In the genomic region with DNA sequence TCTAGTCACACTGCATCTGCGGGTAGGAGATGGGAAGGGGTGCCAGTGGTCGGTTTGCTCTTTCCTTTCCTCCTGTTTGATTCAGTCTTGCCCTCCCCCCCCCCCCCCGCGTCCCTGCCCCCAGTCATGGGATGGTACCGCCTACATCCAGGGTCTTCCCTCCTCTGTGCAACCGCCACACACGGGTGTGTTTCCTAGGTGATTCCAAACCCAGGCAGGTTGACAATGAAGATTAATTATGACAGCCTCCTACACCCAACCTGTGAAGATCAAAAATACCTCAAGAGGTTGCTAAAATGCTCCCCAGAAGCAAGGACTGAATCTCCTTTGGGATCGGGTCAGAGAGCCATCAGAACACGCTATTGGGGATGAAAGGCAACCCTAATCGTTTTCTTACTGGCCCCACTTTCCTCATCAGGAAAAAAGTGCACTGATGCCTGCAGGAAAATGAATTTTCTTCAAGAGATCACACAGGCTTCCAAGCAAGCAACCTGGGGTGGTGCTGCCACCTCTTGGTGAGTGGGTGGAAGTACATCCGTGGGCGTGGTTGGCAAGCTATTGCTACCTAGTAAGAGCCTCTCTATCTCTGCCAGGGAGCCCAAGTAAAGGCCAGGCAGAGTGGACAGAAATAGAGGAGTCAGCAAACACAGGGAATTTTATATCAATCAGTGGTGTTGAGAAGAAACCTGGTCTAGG, we compare ENCODE assay signal across 7 mouse cellular contexts. TPM values are rescaled to one million over a fixed set of nuclear protein-coding genes. Genes with fewer than 3 reads are reported as not detected.
DNase-seq lines count a peak whose midpoint lies in the region; ATAC-seq lines count a peak whose summit lies in the region.

No protein-coding gene starts in this region.

- H3K27ac ChIP-seq in intestine, embryonic 14.5 days (ENCODE audit: low read depth), result peak overlapping the region; percentile 3; the same call in 1 of the 2 replicates

- H3K36me3 ChIP-seq in intestine, embryonic 14.5 days (ENCODE audit: control insufficient read depth, insufficient read depth, low read length), result no peaks in the 10 kb centered on the region

- ATAC-seq in intestine, embryonic 14.5 days (replicated peaks; ENCODE audit: low FRiP score, low TSS enrichment, low read depth), result peak; percentile 45; the same call in 1 of the 2 replicates

- intact Hi-C loops in gastrocnemius, postnatal 14 days (cut with DNase I; ENCODE audit: low total_unique reads), result no loop called here
- intact Hi-C loops in left cerebral cortex, postnatal 14 days (cut with DNase I), result loop anchor here (10.0 kb wide), 2 partner anchors 121 to 291 kb away; no protein-coding TSS in a partner anchor

- no peaks in the 10 kb centered on the region for H3K9me3 ChIP-seq in intestine, embryonic 14.5 days (ENCODE audit: control insufficient read depth, low read length)

- H3K4me3 ChIP-seq in intestine, embryonic 14.5 days (ENCODE audit: low read depth, low read length), result peak overlapping the region; percentile 32

- DNase-seq in adrenal gland, adult (ENCODE audit: inconsistent age in 2 of 2, low spot score in 1 of 2), result peak; percentile 89 to 95
- DNase-seq in embryo, embryonic 10 days (ENCODE audit: low spot score), result peak; percentile 95
- peak; percentile 79 for DNase-seq in gastrocnemius, postnatal 14 days
- peak; percentile 94 for DNase-seq in intestine, embryonic 14.5 days (ENCODE audit: low spot score)
- peak; percentile 90 to 97 for DNase-seq in left cerebral cortex, postnatal 14 days (ENCODE audit: low spot score in 2 of 2)
- DNase-seq in mesoderm, embryonic 11.5 days (ENCODE audit: low read depth, low spot score), result peak; percentile 90
- peak; percentile 84 for DNase-seq in right cerebral cortex, postnatal 36 days (ENCODE audit: low spot score in 2 of 2)

- peaks cover 11% of the 10 kb centered on the region; the same call in 1 of the 2 replicates for H3K4me1 ChIP-seq in intestine, embryonic 14.5 days (replicated peaks; ENCODE audit: control insufficient read depth, insufficient read depth, low read length)

- peak overlapping the region; percentile 46 for H3K4me2 ChIP-seq in intestine, embryonic 14.5 days (ENCODE audit: low read length)

- no peak overlapping the region for H3K9ac ChIP-seq in intestine, embryonic 14.5 days (ENCODE audit: low read length)

- 11% methylated on average over 10 of the region's 12 CpGs for WGBS in intestine, embryonic 14.5 days

- no peaks in the 10 kb centered on the region for H3K27me3 ChIP-seq in intestine, embryonic 14.5 days (replicated peaks; ENCODE audit: control insufficient read depth, insufficient read depth, low read length)

RNA-seq across cellular contexts. Expression of a gene that starts 14.6 kb away (rescaled TPM):
- total RNA-seq in gastrocnemius, postnatal 14 days (2021), result 1,000 to 10,000 TPM; 1,133 to 1,268 TPM
- polyA plus RNA-seq in intestine, embryonic 14.5 days (2014; fragmentation: Nextera tagmentation; extraction: Ambion mirVana), result 235 and 250 TPM in 2 replicates
- total RNA-seq in left cerebral cortex, postnatal 14 days (2021), result 100 to 1,000 TPM; 606 to 617 TPM

RNA-seq across cellular contexts. Expression of a gene that starts 50.1 kb away (rescaled TPM):
- total RNA-seq in gastrocnemius, postnatal 14 days (2021), result 10 to 100 TPM; 57.9 to 62.0 TPM
- polyA plus RNA-seq in intestine, embryonic 14.5 days (2014; fragmentation: Nextera tagmentation; extraction: Ambion mirVana), result 194 and 228 TPM in 2 replicates
- total RNA-seq in left cerebral cortex, postnatal 14 days (2021), result 10 to 100 TPM; 71.7 to 77.3 TPM

Comparison
In these comparisons a context has a peak if more than half of its experiments do, and no peak if none do; other contexts are left out.
1. Peak in every context shown above with its lines: DNase-seq, ATAC-seq, H3K4me3 ChIP-seq and H3K27ac ChIP-seq.